Comparison of ENCODE assay signal across 8 mouse cellular contexts in genomic region chr5:115564737-115565393, GRCm38 (mm10). TPM values are rescaled to one million over a fixed set of nuclear protein-coding genes. Genes with fewer than 3 reads are reported as not detected.
A peak's percentile ranks its signal among the peaks of the same experiment; 100 is the strongest.
DNase-seq lines count a peak whose midpoint lies in the region; ATAC-seq lines count a peak whose summit lies in the region.

TSS of gene Gcn1l1 (plus strand) at chr5:115565254.

- H3K36me3 ChIP-seq in hindbrain, embryonic 14.5 days (replicated peaks; ENCODE audit: control insufficient read depth, insufficient read depth): peaks cover 41% of the 10 kb centered on the region

- no peaks in the 10 kb centered on the region for H3K27me3 ChIP-seq in hindbrain, embryonic 14.5 days (ENCODE audit: control insufficient read depth, insufficient read depth, low read length)

- peak within 1 kb of the TSS; percentile 81 for H3K27ac ChIP-seq in hindbrain, embryonic 14.5 days

- ATAC-seq in hindbrain, embryonic 14.5 days (ENCODE audit: low FRiP score): peak; percentile 90

- peak within 1 kb of the TSS; percentile 97 for H3K4me3 ChIP-seq in hindbrain, embryonic 14.5 days (replicated peaks; ENCODE audit: low read length)

- peaks cover 27% of the 10 kb centered on the region for H3K4me1 ChIP-seq in hindbrain, embryonic 14.5 days (replicated peaks; ENCODE audit: control insufficient read depth, insufficient read depth, low read length)

- DNase-seq in T-cell, adult 2 months (ENCODE audit: low spot score): peak; percentile 72
- DNase-seq in cerebellum, postnatal 36 days: peak; percentile 74 to 79
- DNase-seq in gastrocnemius, adult 18-20 months (ENCODE audit: low spot score): peak; percentile 68
- peak; percentile 77 for DNase-seq in hindbrain, embryonic 14.5 days (ENCODE audit: low spot score)
- peak; percentile 69 for DNase-seq in left cerebral cortex, adult 11 months (ENCODE audit: low spot score)
- peak; percentile 76 for DNase-seq in lung, postnatal 36 days
- DNase-seq in retina, embryonic 14.5 days (ENCODE audit: low spot score): peak; percentile 82
- peak; percentile 87 for DNase-seq in thymus, postnatal 4 days

- H3K4me2 ChIP-seq in hindbrain, embryonic 14.5 days (replicated peaks): peak within 1 kb of the TSS; percentile 90

- H3K9ac ChIP-seq in hindbrain, embryonic 14.5 days: peak within 1 kb of the TSS; percentile 92

- H3K9me3 ChIP-seq in hindbrain, embryonic 14.5 days (ENCODE audit: control insufficient read depth, low read length): no peaks in the 10 kb centered on the region

- 3% methylated on average over 53 of the region's 55 CpGs for WGBS in hindbrain, embryonic 14.5 days

RNA-seq across cellular contexts. Expression of gene Gcn1l1, which starts in this region (rescaled TPM):
- 10 to 100 TPM; 27.9 to 31.1 TPM for total RNA-seq in gastrocnemius, adult 18-20 months (2021)
- polyA plus RNA-seq in hindbrain, embryonic 14.5 days (2014; fragmentation: Nextera tagmentation; extraction: Ambion mirVana): 40.5 and 45.2 TPM in 2 replicates

Comparison
In these comparisons a context has a peak if more than half of its experiments do, and no peak if none do; other contexts are left out.
1. Peak in every context shown above with its lines: DNase-seq, ATAC-seq, H3K4me3 ChIP-seq and H3K27ac ChIP-seq.